Mouse (Mus musculus): ENCODE measurements at regions not wholly inside any gene's neighbourhood (a gene's known extent, or its start where the extent isn't known, plus 50 kb on each side); places are given as distances from the start of the nearest gene placed in this dataset.
A peak's percentile ranks its signal among the peaks of the same experiment; 100 is the strongest.

DNA sequence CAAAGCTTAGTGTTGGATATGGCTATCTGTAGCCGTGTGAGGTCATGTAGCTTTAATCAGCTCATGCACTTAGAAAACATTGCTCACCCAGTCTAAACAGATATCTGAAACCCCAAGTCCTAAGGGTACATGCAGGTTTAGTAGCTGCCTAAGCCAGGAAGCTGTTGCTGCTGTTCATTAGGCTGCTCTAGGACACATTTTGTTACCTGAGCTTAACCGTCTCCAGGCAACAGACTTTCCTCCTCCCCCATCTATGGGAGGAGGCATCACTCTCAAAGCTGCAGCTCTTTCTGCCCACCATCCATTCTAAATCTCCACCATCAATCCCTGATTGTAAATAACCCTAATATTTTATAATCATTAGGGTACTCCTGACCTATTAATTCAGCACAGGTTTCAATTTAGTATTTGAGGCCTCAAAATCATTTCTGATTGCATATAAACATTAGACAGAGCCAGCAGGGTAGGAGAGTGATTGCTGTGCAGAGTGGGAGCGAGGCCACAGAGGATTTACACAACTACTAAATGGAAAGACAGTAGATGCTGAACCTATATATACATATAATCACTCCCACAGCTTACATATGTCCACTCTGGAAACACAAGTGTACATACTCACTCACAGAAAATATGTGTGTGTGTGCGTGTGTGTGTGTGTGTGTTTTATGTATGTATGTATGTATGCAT lies 118.9 kb upstream of the Tbl1x start:
- H3K4me1 ChIP-seq (ENCODE audit: control insufficient read depth, insufficient read depth, low read length) = no peaks in the 10 kb centered on the region
- DNase-seq (ENCODE audit: low spot score) = no peak
- H3K4me2 ChIP-seq (ENCODE audit: low read depth, low read length) = no peak overlapping the region
- no peaks in the 10 kb centered on the region for H3K27me3 ChIP-seq (replicated peaks; ENCODE audit: control insufficient read depth, insufficient read depth, low read length)
- WGBS = 60% methylated on average over 4 of the region's 4 CpGs
- peak; percentile 65; the same call in 1 of the 2 replicates for ATAC-seq (ENCODE audit: low read depth)
- no peak overlapping the region for H3K4me3 ChIP-seq (ENCODE audit: low read depth, low read length)
- no peaks in the 10 kb centered on the region for H3K36me3 ChIP-seq (ENCODE audit: control insufficient read depth, insufficient read depth, low read length)
- no peak overlapping the region for H3K27ac ChIP-seq (replicated peaks; ENCODE audit: low read depth, low read length)
- H3K9ac ChIP-seq (ENCODE audit: low read depth, low read length) = no peak overlapping the region
- H3K9me3 ChIP-seq (ENCODE audit: control insufficient read depth, low read length) = no peaks in the 10 kb centered on the region

DNA sequence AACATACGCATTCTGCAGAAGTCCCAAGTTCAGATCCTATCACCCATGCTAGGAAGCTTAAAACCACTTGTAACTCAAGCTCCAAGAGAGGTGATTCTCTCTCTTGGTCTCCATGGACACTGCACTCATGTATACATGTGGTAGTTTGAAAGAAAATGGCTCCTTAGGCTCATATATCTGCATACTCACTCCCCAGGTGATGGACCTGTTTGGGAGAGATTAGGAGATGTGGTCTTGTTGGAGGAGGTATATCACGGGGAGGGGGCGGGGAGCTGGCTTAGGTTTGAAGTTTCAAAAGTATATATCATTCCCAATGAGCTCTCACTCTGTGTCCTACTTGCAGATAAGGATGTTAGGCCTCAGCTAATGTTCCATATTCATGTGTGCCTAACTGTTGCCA lies 103.9 kb upstream of the Tbl1x start:
- Histone ChIP-seq H3K9ac (ENCODE audit: low read depth, low read length) (no peak overlapping the region), H3K27ac (replicated peaks; ENCODE audit: low read depth, low read length) (no peak overlapping the region), H3K27me3 (replicated peaks; ENCODE audit: control insufficient read depth, insufficient read depth, low read length) (no peaks in the 10 kb centered on the region), H3K36me3 (ENCODE audit: control insufficient read depth, insufficient read depth, low read length) (no peaks in the 10 kb centered on the region), H3K4me3 (ENCODE audit: low read depth, low read length) (no peak overlapping the region), H3K4me1 (ENCODE audit: control insufficient read depth, insufficient read depth, low read length) (no peaks in the 10 kb centered on the region), H3K9me3 (ENCODE audit: control insufficient read depth, low read length) (no peaks in the 10 kb centered on the region), H3K4me2 (ENCODE audit: low read depth, low read length) (no peak overlapping the region)
- WGBS = 90% methylated on average over 3 of the region's 3 CpGs
- ATAC-seq (ENCODE audit: low read depth) (no peak), DNase-seq (ENCODE audit: low spot score) (no peak)

DNA sequence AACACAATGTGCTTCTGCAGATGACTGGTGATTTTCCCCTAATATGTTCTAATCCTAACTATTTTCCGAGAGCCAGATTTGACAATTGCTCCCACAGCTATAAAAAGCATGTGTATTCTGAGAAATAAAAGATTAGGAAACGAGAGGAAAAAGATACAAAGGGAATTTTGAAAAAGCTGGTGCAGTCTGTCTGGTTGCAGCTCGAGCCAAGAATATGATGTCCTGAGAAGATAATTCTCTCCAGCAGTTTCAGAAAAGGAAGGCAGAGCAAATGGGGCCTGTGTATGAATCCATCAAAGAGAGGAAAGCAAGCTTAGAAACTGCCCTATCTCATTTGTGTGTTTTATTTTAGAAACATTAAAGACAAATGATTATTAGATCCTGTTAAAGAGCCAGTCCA lies 102.9 kb upstream of the Tbl1x start:
- DNase-seq (ENCODE audit: low spot score) (no peak), ATAC-seq (ENCODE audit: low read depth) (no peak)
- H3K27me3 ChIP-seq (replicated peaks; ENCODE audit: control insufficient read depth, insufficient read depth, low read length) = no peaks in the 10 kb centered on the region
- no peaks in the 10 kb centered on the region for H3K4me1 ChIP-seq (ENCODE audit: control insufficient read depth, insufficient read depth, low read length)
- no peak overlapping the region for H3K9ac ChIP-seq (ENCODE audit: low read depth, low read length)
- H3K4me3 ChIP-seq (ENCODE audit: low read depth, low read length) = no peak overlapping the region
- 46% methylated on average over 3 of the region's 3 CpGs for WGBS
- no peaks in the 10 kb centered on the region for H3K36me3 ChIP-seq (ENCODE audit: control insufficient read depth, insufficient read depth, low read length)
- H3K9me3 ChIP-seq (ENCODE audit: control insufficient read depth, low read length) = no peaks in the 10 kb centered on the region
- no peak overlapping the region for H3K4me2 ChIP-seq (ENCODE audit: low read depth, low read length)
- H3K27ac ChIP-seq (replicated peaks; ENCODE audit: low read depth, low read length) = no peak overlapping the region

DNA sequence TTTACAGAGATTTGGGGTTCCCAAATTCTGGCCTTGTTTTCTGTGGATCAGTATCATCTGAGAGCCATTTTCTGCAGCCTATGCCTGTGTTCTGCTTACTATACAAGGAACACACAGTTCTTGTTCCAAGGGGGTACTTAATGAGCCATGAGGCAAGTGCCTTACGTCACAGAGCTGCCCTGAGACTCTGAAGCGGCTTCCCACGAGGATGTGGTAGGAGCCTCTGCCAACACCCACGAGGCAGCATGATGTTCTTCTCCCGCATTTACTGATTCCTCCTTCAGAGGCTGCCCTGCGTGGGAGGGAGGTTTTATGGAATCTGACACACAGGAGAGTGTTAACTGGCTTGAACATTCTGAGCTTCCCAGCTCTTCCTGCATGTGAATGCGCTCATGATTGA lies 101.4 kb upstream of the Tbl1x start:
- H3K27ac ChIP-seq (replicated peaks; ENCODE audit: low read depth, low read length) = no peak overlapping the region
- H3K27me3 ChIP-seq (replicated peaks; ENCODE audit: control insufficient read depth, insufficient read depth, low read length) = no peaks in the 10 kb centered on the region
- H3K9me3 ChIP-seq (ENCODE audit: control insufficient read depth, low read length) = no peaks in the 10 kb centered on the region
- no peaks in the 10 kb centered on the region for H3K36me3 ChIP-seq (ENCODE audit: control insufficient read depth, insufficient read depth, low read length)
- no peak overlapping the region for H3K4me2 ChIP-seq (ENCODE audit: low read depth, low read length)
- peak; percentile 10 for DNase-seq (ENCODE audit: low spot score)
- H3K4me1 ChIP-seq (ENCODE audit: control insufficient read depth, insufficient read depth, low read length) = no peaks in the 10 kb centered on the region
- 63% methylated on average over 7 of the region's 7 CpGs for WGBS
- ATAC-seq (ENCODE audit: low read depth) = no peak
- no peak overlapping the region for H3K4me3 ChIP-seq (ENCODE audit: low read depth, low read length)
- H3K9ac ChIP-seq (ENCODE audit: low read depth, low read length) = no peak overlapping the region

DNA sequence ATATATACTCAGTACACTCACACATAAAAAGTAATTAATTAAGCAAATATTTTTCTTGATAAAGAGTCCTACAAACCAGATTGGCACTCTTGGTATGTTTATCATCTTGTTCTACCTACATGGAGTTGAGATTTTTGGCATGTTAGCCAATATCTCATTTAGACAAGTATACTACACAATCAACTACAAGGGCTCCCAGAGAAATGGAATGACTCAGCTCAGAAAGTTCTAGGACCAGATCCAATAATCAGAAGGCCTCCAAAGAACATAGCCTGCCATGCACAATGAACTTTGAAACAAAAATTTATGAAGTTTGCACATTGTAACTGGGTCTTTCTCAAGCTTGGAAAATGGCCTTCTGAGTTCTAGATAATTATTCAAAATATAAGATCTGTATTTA lies 100.0 kb upstream of the Tbl1x start:
- no peak overlapping the region for H3K4me3 ChIP-seq (ENCODE audit: low read depth, low read length)
- ATAC-seq (ENCODE audit: low read depth) (no peak), DNase-seq (ENCODE audit: low spot score) (no peak)
- H3K9me3 ChIP-seq (ENCODE audit: control insufficient read depth, low read length) = no peaks in the 10 kb centered on the region
- H3K9ac ChIP-seq (ENCODE audit: low read depth, low read length) = no peak overlapping the region
- H3K4me1 ChIP-seq (ENCODE audit: control insufficient read depth, insufficient read depth, low read length) = no peaks in the 10 kb centered on the region
- H3K27ac ChIP-seq (replicated peaks; ENCODE audit: low read depth, low read length) = no peak overlapping the region
- H3K36me3 ChIP-seq (ENCODE audit: control insufficient read depth, insufficient read depth, low read length) = no peaks in the 10 kb centered on the region
- no peaks in the 10 kb centered on the region for H3K27me3 ChIP-seq (replicated peaks; ENCODE audit: control insufficient read depth, insufficient read depth, low read length)
- H3K4me2 ChIP-seq (ENCODE audit: low read depth, low read length) = no peak overlapping the region

DNA sequence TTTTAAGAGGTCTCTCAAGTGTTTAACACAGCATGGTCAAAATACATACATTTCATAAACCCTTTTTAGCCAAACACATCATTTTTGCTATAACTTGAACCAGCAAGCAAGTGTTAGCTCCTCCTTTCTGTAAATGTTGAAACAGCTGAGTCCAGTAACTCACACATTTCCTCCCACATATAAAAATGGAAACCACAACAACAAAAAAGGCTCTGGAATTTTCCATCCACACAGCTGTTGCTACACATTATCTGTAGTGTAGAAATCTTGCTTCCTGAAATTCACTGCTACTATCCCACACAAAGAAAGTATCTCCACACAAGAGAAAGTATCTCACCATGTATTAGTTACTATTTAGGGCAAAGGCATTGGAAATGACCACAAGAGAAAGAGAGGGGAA lies 96.7 kb upstream of the Tbl1x start:
- Histone ChIP-seq H3K9me3 (ENCODE audit: control insufficient read depth, low read length) (no peaks in the 10 kb centered on the region), H3K27ac (replicated peaks; ENCODE audit: low read depth, low read length) (no peak overlapping the region), H3K4me3 (ENCODE audit: low read depth, low read length) (no peak overlapping the region), H3K9ac (ENCODE audit: low read depth, low read length) (no peak overlapping the region), H3K4me1 (ENCODE audit: control insufficient read depth, insufficient read depth, low read length) (no peaks in the 10 kb centered on the region), H3K36me3 (ENCODE audit: control insufficient read depth, insufficient read depth, low read length) (no peaks in the 10 kb centered on the region), H3K4me2 (ENCODE audit: low read depth, low read length) (no peak overlapping the region), H3K27me3 (replicated peaks; ENCODE audit: control insufficient read depth, insufficient read depth, low read length) (no peaks in the 10 kb centered on the region)
- ATAC-seq (ENCODE audit: low read depth) (no peak), DNase-seq (ENCODE audit: low spot score) (no peak)

DNA sequence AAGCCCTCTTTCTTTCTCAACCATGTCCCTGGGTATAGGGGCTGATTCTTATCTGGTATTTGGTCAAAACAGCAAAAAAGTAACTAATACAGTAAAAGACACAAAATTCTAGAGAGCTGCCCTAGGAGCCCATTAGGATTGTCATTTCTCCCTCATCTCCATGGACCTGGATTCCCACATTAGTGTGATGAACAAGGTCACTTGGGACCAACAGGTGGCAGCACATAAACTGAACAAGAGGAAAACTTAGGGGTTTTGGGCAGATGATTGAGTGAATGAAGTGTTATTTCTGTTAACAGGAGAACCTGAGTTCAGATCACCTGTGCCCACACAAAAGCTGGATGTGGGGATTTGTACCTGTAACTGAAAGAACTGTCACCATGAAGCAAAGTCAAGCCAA lies 93.0 kb upstream of the Tbl1x start:
- Histone ChIP-seq H3K27ac (replicated peaks; ENCODE audit: low read depth, low read length) (no peak overlapping the region), H3K9me3 (ENCODE audit: control insufficient read depth, low read length) (no peaks in the 10 kb centered on the region), H3K4me2 (ENCODE audit: low read depth, low read length) (no peak overlapping the region), H3K4me3 (ENCODE audit: low read depth, low read length) (no peak overlapping the region), H3K4me1 (ENCODE audit: control insufficient read depth, insufficient read depth, low read length) (no peaks in the 10 kb centered on the region), H3K9ac (ENCODE audit: low read depth, low read length) (no peak overlapping the region), H3K27me3 (replicated peaks; ENCODE audit: control insufficient read depth, insufficient read depth, low read length) (no peaks in the 10 kb centered on the region), H3K36me3 (ENCODE audit: control insufficient read depth, insufficient read depth, low read length) (no peaks in the 10 kb centered on the region)
- ATAC-seq (ENCODE audit: low read depth) (no peak), DNase-seq (ENCODE audit: low spot score) (peak; percentile 8)

DNA sequence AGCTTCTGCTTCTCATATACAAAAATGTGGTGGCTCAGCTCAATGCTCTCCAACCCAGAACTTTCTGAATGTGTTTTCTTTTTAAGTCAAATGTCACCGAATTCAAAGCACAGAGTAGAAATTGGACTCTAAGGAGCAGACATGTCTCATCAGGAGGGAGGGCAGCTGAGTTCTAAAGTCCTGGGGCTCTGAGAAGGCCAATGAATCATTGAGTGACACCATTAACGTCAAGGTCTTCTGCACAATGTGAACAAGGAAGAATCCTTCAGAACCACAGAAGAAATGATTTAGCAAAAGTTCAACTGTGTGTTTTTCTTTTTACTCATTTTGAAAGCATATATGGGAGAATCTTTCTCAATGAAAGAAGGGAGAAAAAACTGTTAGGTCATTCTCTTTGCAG lies 88.6 kb upstream of the Tbl1x start:
- H3K36me3 ChIP-seq (ENCODE audit: control insufficient read depth, insufficient read depth, low read length) = no peaks in the 10 kb centered on the region
- WGBS = 71% methylated on average over 2 of the region's 2 CpGs
- H3K4me3 ChIP-seq (ENCODE audit: low read depth, low read length) = no peak overlapping the region
- H3K9me3 ChIP-seq (ENCODE audit: control insufficient read depth, low read length) = no peaks in the 10 kb centered on the region
- H3K27me3 ChIP-seq (replicated peaks; ENCODE audit: control insufficient read depth, insufficient read depth, low read length) = no peaks in the 10 kb centered on the region
- no peak overlapping the region for H3K9ac ChIP-seq (ENCODE audit: low read depth, low read length)
- no peak for ATAC-seq (ENCODE audit: low read depth)
- H3K4me2 ChIP-seq (ENCODE audit: low read depth, low read length) = no peak overlapping the region
- no peak overlapping the region for H3K27ac ChIP-seq (replicated peaks; ENCODE audit: low read depth, low read length)
- no peaks in the 10 kb centered on the region for H3K4me1 ChIP-seq (ENCODE audit: control insufficient read depth, insufficient read depth, low read length)
- DNase-seq (ENCODE audit: low spot score) = no peak

DNA sequence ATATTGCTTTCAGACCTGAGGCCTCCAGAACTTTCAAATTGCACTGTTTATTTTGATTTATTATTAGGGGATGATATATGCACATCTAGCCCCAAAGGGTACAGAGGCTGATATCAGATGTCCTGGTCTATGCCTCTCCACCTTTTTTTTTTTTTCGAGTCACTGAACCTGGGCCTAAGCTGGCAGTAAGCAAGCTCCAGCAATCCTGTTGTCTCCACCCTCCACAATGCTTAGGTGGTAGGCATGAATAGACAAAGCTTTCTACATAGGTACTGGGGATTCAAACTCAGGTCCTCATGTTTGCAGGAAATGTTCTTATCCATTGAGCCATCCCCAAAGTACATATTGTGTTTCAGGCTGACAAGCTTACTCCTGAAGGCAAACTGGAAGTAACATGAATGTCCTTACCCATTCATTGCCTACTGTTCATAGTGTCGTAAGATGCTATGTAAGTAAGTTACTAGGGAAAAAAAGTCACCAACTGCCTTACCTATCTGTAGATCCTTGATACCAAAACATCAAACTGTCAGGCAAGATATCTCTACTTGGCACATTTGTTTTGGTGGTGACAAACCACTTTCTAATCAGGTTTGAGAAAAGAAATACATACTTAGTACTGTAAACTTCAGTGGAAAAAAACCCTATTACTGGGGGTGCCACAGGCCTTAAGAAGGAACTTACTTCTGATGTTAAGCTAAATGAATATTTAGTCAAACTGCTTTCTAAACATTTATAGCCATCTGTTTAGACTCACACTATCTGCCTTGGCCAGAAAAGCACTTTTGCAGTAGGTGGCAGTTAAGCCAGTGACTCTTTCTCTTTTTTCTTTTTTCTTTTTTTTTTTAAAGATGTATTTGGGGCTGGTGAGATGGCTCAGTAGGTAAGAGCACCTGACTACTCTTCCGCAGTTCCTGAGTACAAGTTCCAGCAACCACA lies 85.8 kb upstream of the Tbl1x start:
- Histone ChIP-seq H3K4me3 (ENCODE audit: low read depth, low read length) (no peak overlapping the region), H3K27ac (replicated peaks; ENCODE audit: low read depth, low read length) (no peak overlapping the region), H3K9ac (ENCODE audit: low read depth, low read length) (no peak overlapping the region), H3K36me3 (ENCODE audit: control insufficient read depth, insufficient read depth, low read length) (no peaks in the 10 kb centered on the region), H3K4me1 (ENCODE audit: control insufficient read depth, insufficient read depth, low read length) (no peaks in the 10 kb centered on the region), H3K9me3 (ENCODE audit: control insufficient read depth, low read length) (no peaks in the 10 kb centered on the region), H3K27me3 (replicated peaks; ENCODE audit: control insufficient read depth, insufficient read depth, low read length) (no peaks in the 10 kb centered on the region), H3K4me2 (ENCODE audit: low read depth, low read length) (no peak overlapping the region)
- DNase-seq (ENCODE audit: low spot score) (no peak), ATAC-seq (ENCODE audit: low read depth) (no peak)
- WGBS = 90% methylated on average over 3 of the region's 3 CpGs

Measured in embryonic facial prominence, embryonic 14.5 days (tissue).